Mouse (Mus musculus): ENCODE data around the gene Zcrb1. TPM values are rescaled to one million over a fixed set of nuclear protein-coding genes. Genes with fewer than 3 reads are reported as not detected.

Zcrb1 gene
- polyA plus RNA-seq, 1 experiment = 14.2 TPM

GRCm38 (mm10) chr15:93420596-93420995 lies 22.5 kb upstream of the Zcrb1 start:
- 71% methylated on average over 7 of the region's 7 CpGs for WGBS
- TF ChIP-seq CTCF (IDR thresholded peaks at IDR 0.05; ENCODE audit: extremely low read depth, insufficient read length, insufficient replicate concordance, low read depth, low read length) (no peak), POLR2A (IDR thresholded peaks at IDR 0.05; ENCODE audit: low read depth, low read length) (no peak)

GRCm38 (mm10) chr15:93416300-93416699 lies 18.2 kb upstream of the Zcrb1 start:
- H3K36me3 ChIP-seq (ENCODE audit: control insufficient read depth, insufficient read depth, low read length) = peaks cover 12% of the 10 kb centered on the region
- 78% methylated on average over 6 of the region's 6 CpGs for WGBS
- TF ChIP-seq CTCF (IDR thresholded peaks at IDR 0.05; ENCODE audit: extremely low read depth, insufficient read length, insufficient replicate concordance, low read depth, low read length) (no peak), POLR2A (IDR thresholded peaks at IDR 0.05; ENCODE audit: low read depth, low read length) (no peak)
- no peak overlapping the region for H3K4me3 ChIP-seq (ENCODE audit: low read depth, low read length)
- H3K27ac ChIP-seq (ENCODE audit: insufficient read depth, low read depth, low read length) = no peak overlapping the region
- no peaks in the 10 kb centered on the region for H3K27me3 ChIP-seq (ENCODE audit: control insufficient read depth, insufficient read depth, low read length)
- H3K4me1 ChIP-seq (ENCODE audit: control insufficient read depth, insufficient read depth, insufficient read length, low read length) = no peaks in the 10 kb centered on the region

More at GRCm38 (mm10) chr15:93420596-93420995, 22.5 kb upstream of the Zcrb1 start:
- Histone ChIP-seq H3K36me3 (ENCODE audit: control insufficient read depth, insufficient read depth, low read length) (peaks cover 13% of the 10 kb centered on the region; the same call in 1 of the 2 replicates), H3K4me1 (ENCODE audit: control insufficient read depth, insufficient read depth, insufficient read length, low read length) (no peaks in the 10 kb centered on the region), H3K27ac (ENCODE audit: insufficient read depth, low read depth, low read length) (no peak overlapping the region), H3K27me3 (ENCODE audit: control insufficient read depth, insufficient read depth, low read length) (no peaks in the 10 kb centered on the region), H3K4me3 (ENCODE audit: low read depth, low read length) (no peak overlapping the region)

- TF ChIP-seq CTCF (IDR thresholded peaks at IDR 0.05; ENCODE audit: extremely low read depth, insufficient read length, insufficient replicate concordance, low read depth, low read length) (no peak), POLR2A (IDR thresholded peaks at IDR 0.05; ENCODE audit: low read depth, low read length) (no peak)
- 95% methylated on average over 9 of the region's 9 CpGs for WGBS
- Histone ChIP-seq H3K27me3 (ENCODE audit: control insufficient read depth, insufficient read depth, low read length) (no peaks in the 10 kb centered on the region), H3K4me1 (ENCODE audit: control insufficient read depth, insufficient read depth, insufficient read length, low read length) (no peaks in the 10 kb centered on the region), H3K27ac (ENCODE audit: insufficient read depth, low read depth, low read length) (no peak overlapping the region), H3K4me3 (ENCODE audit: low read depth, low read length) (no peak overlapping the region), H3K36me3 (ENCODE audit: control insufficient read depth, insufficient read depth, low read length) (peaks cover 19% of the 10 kb centered on the region)
Observed at GRCm38 (mm10) chr15:93414456-93414855, 16.3 kb upstream of the Zcrb1 start.

GRCm38 (mm10) chr15:93412445-93412844 lies 14.3 kb upstream of the Zcrb1 start:
- H3K27ac ChIP-seq (ENCODE audit: insufficient read depth, low read depth, low read length) = no peak overlapping the region
- TF ChIP-seq POLR2A (IDR thresholded peaks at IDR 0.05; ENCODE audit: low read depth, low read length) = no peak
- no peak for TF ChIP-seq CTCF (IDR thresholded peaks at IDR 0.05; ENCODE audit: extremely low read depth, insufficient read length, insufficient replicate concordance, low read depth, low read length)
- WGBS = 78% methylated on average over 3 of the region's 3 CpGs
- H3K4me3 ChIP-seq (ENCODE audit: low read depth, low read length) = no peak overlapping the region
- H3K27me3 ChIP-seq (ENCODE audit: control insufficient read depth, insufficient read depth, low read length) = no peaks in the 10 kb centered on the region
- H3K36me3 ChIP-seq (ENCODE audit: control insufficient read depth, insufficient read depth, low read length) = peaks cover 19% of the 10 kb centered on the region
- H3K4me1 ChIP-seq (ENCODE audit: control insufficient read depth, insufficient read depth, insufficient read length, low read length) = no peaks in the 10 kb centered on the region

GRCm38 (mm10) chr15:93406492-93406891 lies 8.4 kb upstream of the Zcrb1 start:
- Histone ChIP-seq H3K27ac (ENCODE audit: insufficient read depth, low read depth, low read length) (no peak overlapping the region), H3K4me1 (ENCODE audit: control insufficient read depth, insufficient read depth, insufficient read length, low read length) (no peaks in the 10 kb centered on the region), H3K36me3 (ENCODE audit: control insufficient read depth, insufficient read depth, low read length) (peaks cover 9% of the 10 kb centered on the region), H3K27me3 (ENCODE audit: control insufficient read depth, insufficient read depth, low read length) (no peaks in the 10 kb centered on the region), H3K4me3 (ENCODE audit: low read depth, low read length) (no peak overlapping the region)
- TF ChIP-seq POLR2A (IDR thresholded peaks at IDR 0.05; ENCODE audit: low read depth, low read length) (no peak), CTCF (IDR thresholded peaks at IDR 0.05; ENCODE audit: extremely low read depth, insufficient read length, insufficient replicate concordance, low read depth, low read length) (no peak)
- 92% methylated on average over 5 of the region's 5 CpGs for WGBS

- no peak overlapping the region for H3K27ac ChIP-seq (ENCODE audit: insufficient read depth, low read depth, low read length)
- H3K36me3 ChIP-seq (ENCODE audit: control insufficient read depth, insufficient read depth, low read length) = peaks cover 1% of the 10 kb centered on the region; the same call in 1 of the 2 replicates
- H3K4me3 ChIP-seq (ENCODE audit: low read depth, low read length) = no peak overlapping the region
- whole genome bisulfite sequencing = 88% methylated on average over 7 of the region's 7 CpGs
- H3K27me3 ChIP-seq (ENCODE audit: control insufficient read depth, insufficient read depth, low read length) = no peaks in the 10 kb centered on the region
- H3K4me1 ChIP-seq (ENCODE audit: control insufficient read depth, insufficient read depth, insufficient read length, low read length) = no peaks in the 10 kb centered on the region
- no peak for TF ChIP-seq POLR2A (IDR thresholded peaks at IDR 0.05; ENCODE audit: low read depth, low read length)
- no peak for TF ChIP-seq CTCF (IDR thresholded peaks at IDR 0.05; ENCODE audit: extremely low read depth, insufficient read length, insufficient replicate concordance, low read depth, low read length)
Observed at GRCm38 (mm10) chr15:93405446-93405986, 7.4 kb upstream of the Zcrb1 start.

GRCm38 (mm10) chr15:93404849-93405248 lies 6.7 kb upstream of the Zcrb1 start:
- Histone ChIP-seq H3K4me3 (ENCODE audit: low read depth, low read length) (no peak overlapping the region), H3K36me3 (ENCODE audit: control insufficient read depth, insufficient read depth, low read length) (no peaks in the 10 kb centered on the region; the same call in 1 of the 2 replicates), H3K27ac (ENCODE audit: insufficient read depth, low read depth, low read length) (no peak overlapping the region), H3K4me1 (ENCODE audit: control insufficient read depth, insufficient read depth, insufficient read length, low read length) (no peaks in the 10 kb centered on the region), H3K27me3 (ENCODE audit: control insufficient read depth, insufficient read depth, low read length) (no peaks in the 10 kb centered on the region)
- TF ChIP-seq CTCF (IDR thresholded peaks at IDR 0.05; ENCODE audit: extremely low read depth, insufficient read length, insufficient replicate concordance, low read depth, low read length) (no peak), POLR2A (IDR thresholded peaks at IDR 0.05; ENCODE audit: low read depth, low read length) (no peak)

All from small intestine, adult 2 months (tissue).